Mouse (Mus musculus) CD4-positive, CD25-positive, alpha-beta regulatory T cell, adult 4 months (primary cell): ENCODE results near the gene Nid1. TPM values are rescaled to one million over a fixed set of nuclear protein-coding genes. Genes with fewer than 3 reads are reported as not detected.
"Not testable (repeated sequence)": the region's sequence is repeated elsewhere in the genome, so short reads cannot be mapped to it uniquely, and the experiment has no call there.

Experiments used
- ATAC-seq: one replicate; pipeline ENCODE4 v1.8.0; 2017
- polyA plus RNA-seq, 2 experiments: library from polyadenylated mRNA; unstranded; fragments of 100-300 nt; shearing (Covaris generic); gene quantifications; one replicate each; pipeline ENCODE4 v1.2.1; 2017

Nid1 gene
- under 1 TPM in 1 of 2 experiments, not detected in 1; 0.13 TPM for polyA plus RNA-seq

- ATAC-seq, result not testable (repeated sequence)
Observed at GRCm38 (mm10) chr13:13437460-13438015, at the start of gene Nid1. Nid1 (plus strand) TSS chr13:13437551.

- peak; percentile 76 for ATAC-seq
Observed at GRCm38 (mm10) chr13:13393228-13394095, 43.9 kb upstream of the Nid1 start, which contains the start of gene Gpr137b. Gpr137b (minus strand) TSS chr13:13394014.

- ATAC-seq, result peak; percentile 24
Observed at GRCm38 (mm10) chr13:13394096-13394395, 43.3 kb upstream of the Nid1 start.

GRCm38 (mm10) chr13:13400851-13401250 lies 36.5 kb upstream of the Nid1 start:
- ATAC-seq, result not testable (repeated sequence)

GRCm38 (mm10) chr13:13402818-13403217 lies 34.5 kb upstream of the Nid1 start:
- not testable (repeated sequence) for ATAC-seq

- ATAC-seq, result not testable (repeated sequence)
Observed at GRCm38 (mm10) chr13:13403366-13403765, 34.0 kb upstream of the Nid1 start.

- not testable (repeated sequence) for ATAC-seq
Observed at GRCm38 (mm10) chr13:13403839-13404238, 33.5 kb upstream of the Nid1 start.

GRCm38 (mm10) chr13:13404517-13405155 lies 32.7 kb upstream of the Nid1 start:
- ATAC-seq, result not testable (repeated sequence)

GRCm38 (mm10) chr13:13405511-13405910 lies 31.8 kb upstream of the Nid1 start:
- not testable (repeated sequence) for ATAC-seq

GRCm38 (mm10) chr13:13414206-13414605 lies 23.1 kb upstream of the Nid1 start:
- no peak for ATAC-seq

- not testable (repeated sequence) for ATAC-seq
Observed at GRCm38 (mm10) chr13:13415120-13416006, 22.0 kb upstream of the Nid1 start.

GRCm38 (mm10) chr13:13416007-13416337 lies 21.4 kb upstream of the Nid1 start:
- not testable (repeated sequence) for ATAC-seq

GRCm38 (mm10) chr13:13418859-13419258 lies 18.5 kb upstream of the Nid1 start:
- ATAC-seq, result not testable (repeated sequence)

GRCm38 (mm10) chr13:13423301-13423700 lies 14.1 kb upstream of the Nid1 start:
- ATAC-seq, result not testable (repeated sequence)

GRCm38 (mm10) chr13:13436161-13436560 lies 1.2 kb upstream of the Nid1 start:
- ATAC-seq, result not testable (repeated sequence)

- ATAC-seq, result not testable (repeated sequence)
Observed at GRCm38 (mm10) chr13:13438112-13438953, 982 bp downstream of the Nid1 start.

GRCm38 (mm10) chr13:13445601-13446000 lies 8.2 kb downstream of the Nid1 start:
- not testable (repeated sequence) for ATAC-seq

- ATAC-seq, result not testable (repeated sequence)
Observed at GRCm38 (mm10) chr13:13446711-13447443, 9.5 kb downstream of the Nid1 start.

GRCm38 (mm10) chr13:13449981-13450380 lies 12.6 kb downstream of the Nid1 start:
- ATAC-seq, result not testable (repeated sequence)

- not testable (repeated sequence) for ATAC-seq
Observed at GRCm38 (mm10) chr13:13450931-13451330, 13.6 kb downstream of the Nid1 start.

- ATAC-seq, result not testable (repeated sequence)
Observed at GRCm38 (mm10) chr13:13453332-13453731, 16.0 kb downstream of the Nid1 start.
